Mouse (Mus musculus): Measurements from ENCODE around the gene Lmbr1. TPM values are rescaled to one million over a fixed set of nuclear protein-coding genes. Genes with fewer than 3 reads are reported as not detected.
A peak's percentile ranks its signal among the peaks of the same experiment; 100 is the strongest.

Gene Lmbr1
- polyA plus RNA-seq, 1 experiment from 2014 or later, result 13.9 TPM

DNA sequence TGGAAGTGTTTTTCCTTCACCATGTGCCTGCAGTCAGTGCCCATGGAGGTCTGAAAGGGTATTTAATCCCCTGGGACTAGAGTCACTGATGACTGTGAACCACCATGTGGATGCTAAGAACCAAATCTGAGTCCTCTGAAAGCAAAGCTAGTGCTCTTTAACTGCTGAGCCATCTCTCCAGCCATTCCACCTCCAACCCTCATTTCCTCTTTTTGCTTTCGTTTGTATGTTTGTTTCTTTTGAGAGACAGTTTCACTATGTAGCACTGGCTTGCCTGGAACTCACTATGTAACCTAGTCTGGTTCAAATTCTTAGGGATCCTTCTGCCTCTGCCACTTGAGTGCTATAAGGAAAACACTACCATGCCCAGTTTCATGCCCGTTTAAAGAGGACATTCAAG is 147.7 kb downstream of the Lmbr1 start:
- Histone ChIP-seq H3K4me2 (no peak overlapping the region), H3K9me3 (ENCODE audit: control insufficient read depth, low read length) (no peaks in the 10 kb centered on the region), H3K27me3 (ENCODE audit: control insufficient read depth, insufficient read depth, low read length) (no peaks in the 10 kb centered on the region), H3K4me3 (ENCODE audit: low read depth, low read length) (no peak overlapping the region), H3K4me1 (ENCODE audit: control insufficient read depth, insufficient read depth, low read length) (no peaks in the 10 kb centered on the region), H3K9ac (ENCODE audit: low read length) (no peak overlapping the region), H3K36me3 (ENCODE audit: control insufficient read depth, insufficient read depth, low read length) (no peaks in the 10 kb centered on the region), H3K27ac (ENCODE audit: low read depth, low read length) (no peak overlapping the region)
- ATAC-seq (ENCODE audit: low FRiP score) (no peak), DNase-seq (ENCODE audit: low spot score, missing footprints) (no peak)
- 86% methylated on average over 2 of the region's 2 CpGs for WGBS

DNA sequence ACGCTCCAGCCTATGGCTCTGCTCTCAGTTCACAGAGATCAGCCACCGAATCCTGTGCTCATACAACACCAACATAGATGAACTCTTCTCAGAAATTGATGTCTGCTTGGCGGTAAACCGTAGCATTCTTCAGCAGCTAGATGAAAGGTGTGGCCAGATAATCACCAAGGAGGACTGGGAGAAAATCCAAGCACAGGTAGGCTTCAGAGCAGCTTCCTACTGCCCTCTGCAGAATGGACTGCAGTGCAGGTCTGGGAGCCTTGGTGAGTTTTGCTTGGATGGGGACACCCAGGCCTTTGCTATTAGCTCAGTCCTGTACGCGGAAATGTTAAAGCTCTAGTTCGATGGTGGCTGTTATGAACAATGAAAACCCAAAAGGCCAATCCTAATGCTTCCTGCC is 154.1 kb downstream of the Lmbr1 start:
- no peaks in the 10 kb centered on the region for H3K27me3 ChIP-seq (ENCODE audit: control insufficient read depth, insufficient read depth, low read length)
- no peaks in the 10 kb centered on the region for H3K4me1 ChIP-seq (ENCODE audit: control insufficient read depth, insufficient read depth, low read length)
- no peak for DNase-seq (ENCODE audit: low spot score, missing footprints)
- ATAC-seq (ENCODE audit: low FRiP score), result no peak
- 89% methylated on average over 7 of the region's 7 CpGs for WGBS
- H3K4me2 ChIP-seq, result no peak overlapping the region
- no peak overlapping the region for H3K9ac ChIP-seq (ENCODE audit: low read length)
- no peak overlapping the region for H3K4me3 ChIP-seq (ENCODE audit: low read depth, low read length)
- no peaks in the 10 kb centered on the region for H3K9me3 ChIP-seq (ENCODE audit: control insufficient read depth, low read length)
- H3K27ac ChIP-seq (ENCODE audit: low read depth, low read length), result no peak overlapping the region
- no peaks in the 10 kb centered on the region for H3K36me3 ChIP-seq (ENCODE audit: control insufficient read depth, insufficient read depth, low read length)

DNA sequence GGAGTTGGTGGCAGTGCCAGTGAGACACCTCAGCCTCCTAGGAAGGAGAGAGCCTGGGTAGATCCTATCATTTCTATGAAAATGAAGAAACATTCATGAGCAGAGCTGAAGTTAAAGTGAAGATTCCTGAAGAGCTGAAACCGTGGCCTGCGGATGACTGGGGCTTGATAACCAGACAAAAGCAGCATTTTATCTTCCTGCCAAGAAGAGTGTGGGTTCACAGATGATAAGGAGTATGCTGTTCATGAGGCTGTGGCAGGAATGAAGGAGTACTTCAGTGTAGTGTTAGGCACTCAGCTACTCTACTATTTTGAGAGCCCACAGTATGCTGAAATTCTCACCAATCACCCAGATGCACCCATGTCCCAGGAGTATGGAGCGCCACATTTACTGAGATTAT is 160.2 kb downstream of the Lmbr1 start:
- H3K27me3 ChIP-seq (ENCODE audit: control insufficient read depth, insufficient read depth, low read length), result no peaks in the 10 kb centered on the region
- DNase-seq (ENCODE audit: low spot score, missing footprints) (no peak), ATAC-seq (ENCODE audit: low FRiP score) (no peak)
- H3K9me3 ChIP-seq (ENCODE audit: control insufficient read depth, low read length), result no peaks in the 10 kb centered on the region
- no peaks in the 10 kb centered on the region for H3K4me1 ChIP-seq (ENCODE audit: control insufficient read depth, insufficient read depth, low read length)
- H3K27ac ChIP-seq (ENCODE audit: low read depth, low read length), result no peak overlapping the region
- no peaks in the 10 kb centered on the region for H3K36me3 ChIP-seq (ENCODE audit: control insufficient read depth, insufficient read depth, low read length)
- no peak overlapping the region for H3K9ac ChIP-seq (ENCODE audit: low read length)
- 93% methylated on average over 3 of the region's 3 CpGs for WGBS
- no peak overlapping the region for H3K4me2 ChIP-seq
- no peak overlapping the region for H3K4me3 ChIP-seq (ENCODE audit: low read depth, low read length)

DNA sequence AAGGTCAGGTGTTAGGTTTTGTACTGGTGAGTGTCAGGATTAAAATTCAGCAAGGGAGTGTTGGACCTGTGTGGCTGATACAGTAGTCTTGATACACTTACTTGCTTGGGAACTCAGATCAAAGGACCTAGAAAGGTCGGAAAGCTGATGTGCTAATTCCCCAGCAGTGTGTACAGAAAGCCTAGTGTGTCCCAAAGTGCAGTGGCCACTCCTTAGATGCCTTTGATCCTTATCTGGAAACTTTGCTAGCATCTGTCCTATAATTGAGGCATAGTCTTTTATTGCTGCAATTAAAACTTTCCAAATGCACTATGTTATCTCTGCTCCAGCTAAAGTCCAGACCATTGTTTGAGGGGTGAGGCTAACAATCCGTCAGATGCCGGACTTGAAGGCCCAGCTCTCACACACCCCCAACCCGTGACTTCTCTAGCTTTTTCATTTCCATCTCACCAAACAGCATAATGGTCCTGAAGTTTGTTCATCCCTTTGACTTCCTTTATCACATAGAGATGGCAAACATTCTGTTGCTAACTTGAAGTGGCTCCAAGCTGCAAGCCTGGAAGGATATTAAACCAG is 166.1 kb downstream of the Lmbr1 start:
- DNase-seq (ENCODE audit: low spot score, missing footprints), result no peak
- no peaks in the 10 kb centered on the region for H3K4me1 ChIP-seq (ENCODE audit: control insufficient read depth, insufficient read depth, low read length)
- H3K9me3 ChIP-seq (ENCODE audit: control insufficient read depth, low read length), result no peaks in the 10 kb centered on the region
- 69% methylated on average over 4 of the region's 4 CpGs for WGBS
- no peak overlapping the region for H3K4me2 ChIP-seq
- no peaks in the 10 kb centered on the region for H3K27me3 ChIP-seq (ENCODE audit: control insufficient read depth, insufficient read depth, low read length)
- H3K27ac ChIP-seq (ENCODE audit: low read depth, low read length), result no peak overlapping the region
- no peak overlapping the region for H3K4me3 ChIP-seq (ENCODE audit: low read depth, low read length)
- no peak for ATAC-seq (ENCODE audit: low FRiP score)
- no peaks in the 10 kb centered on the region for H3K36me3 ChIP-seq (ENCODE audit: control insufficient read depth, insufficient read depth, low read length)
- no peak overlapping the region for H3K9ac ChIP-seq (ENCODE audit: low read length)

DNA sequence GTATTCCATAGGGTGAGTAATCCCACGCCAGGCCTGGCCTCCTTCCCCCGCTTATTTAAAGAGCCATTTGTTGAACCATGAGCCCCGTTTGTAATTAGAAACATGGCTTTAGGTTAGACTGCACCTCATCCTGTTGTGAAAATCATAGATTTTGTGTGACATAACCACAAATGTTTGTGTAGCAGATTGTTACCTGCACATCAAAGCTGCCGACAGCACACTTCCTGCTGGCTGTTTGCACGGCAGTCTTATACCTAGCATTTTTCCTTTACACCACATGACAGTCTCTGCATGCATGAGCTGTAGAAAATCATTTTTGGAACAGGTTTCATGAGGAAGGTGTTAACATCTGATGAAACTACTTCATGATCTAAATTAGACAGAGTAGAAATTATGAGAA is 172.5 kb downstream of the Lmbr1 start:
- no peaks in the 10 kb centered on the region for H3K36me3 ChIP-seq (ENCODE audit: control insufficient read depth, insufficient read depth, low read length)
- no peak for ATAC-seq (ENCODE audit: low FRiP score)
- no peak for DNase-seq (ENCODE audit: low spot score, missing footprints)
- no peak overlapping the region for H3K4me2 ChIP-seq
- H3K27me3 ChIP-seq (ENCODE audit: control insufficient read depth, insufficient read depth, low read length), result no peaks in the 10 kb centered on the region
- H3K9ac ChIP-seq (ENCODE audit: low read length), result no peak overlapping the region
- no peaks in the 10 kb centered on the region for H3K4me1 ChIP-seq (ENCODE audit: control insufficient read depth, insufficient read depth, low read length)
- WGBS, result 88% methylated on average over 5 of the region's 5 CpGs
- H3K4me3 ChIP-seq (ENCODE audit: low read depth, low read length), result no peak overlapping the region
- H3K9me3 ChIP-seq (ENCODE audit: control insufficient read depth, low read length), result no peaks in the 10 kb centered on the region
- no peak overlapping the region for H3K27ac ChIP-seq (ENCODE audit: low read depth, low read length)

DNA sequence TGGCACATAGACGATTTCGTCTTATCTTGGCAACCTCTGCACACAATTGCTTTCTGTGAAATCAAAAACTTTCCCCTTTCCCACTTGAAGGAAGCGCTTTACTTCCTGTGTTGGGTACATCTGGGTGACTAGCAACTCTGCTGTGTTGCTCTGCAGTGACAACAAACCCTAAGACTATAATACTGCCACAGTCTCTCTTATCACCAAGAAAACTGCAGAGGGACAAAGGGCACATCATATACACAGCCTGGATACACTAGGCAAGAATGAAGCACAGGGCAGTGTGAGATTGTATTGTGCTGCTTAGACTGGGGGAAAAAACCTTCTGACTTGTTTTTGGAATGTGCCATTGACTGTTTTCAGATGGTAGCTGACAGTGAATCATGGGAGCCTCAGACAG is 178.3 kb downstream of the Lmbr1 start:
- no peak for ATAC-seq (ENCODE audit: low FRiP score)
- H3K4me2 ChIP-seq, result no peak overlapping the region
- H3K27me3 ChIP-seq (ENCODE audit: control insufficient read depth, insufficient read depth, low read length), result no peaks in the 10 kb centered on the region
- no peak overlapping the region for H3K9ac ChIP-seq (ENCODE audit: low read length)
- WGBS, result 86% methylated on average over 3 of the region's 3 CpGs
- H3K27ac ChIP-seq (ENCODE audit: low read depth, low read length), result no peak overlapping the region
- no peaks in the 10 kb centered on the region for H3K9me3 ChIP-seq (ENCODE audit: control insufficient read depth, low read length)
- peak; percentile 73 for DNase-seq (ENCODE audit: low spot score, missing footprints)
- no peak overlapping the region for H3K4me3 ChIP-seq (ENCODE audit: low read depth, low read length)
- no peaks in the 10 kb centered on the region; the same call in 1 of the 2 replicates for H3K4me1 ChIP-seq (ENCODE audit: control insufficient read depth, insufficient read depth, low read length)
- H3K36me3 ChIP-seq (ENCODE audit: control insufficient read depth, insufficient read depth, low read length), result no peaks in the 10 kb centered on the region

DNA sequence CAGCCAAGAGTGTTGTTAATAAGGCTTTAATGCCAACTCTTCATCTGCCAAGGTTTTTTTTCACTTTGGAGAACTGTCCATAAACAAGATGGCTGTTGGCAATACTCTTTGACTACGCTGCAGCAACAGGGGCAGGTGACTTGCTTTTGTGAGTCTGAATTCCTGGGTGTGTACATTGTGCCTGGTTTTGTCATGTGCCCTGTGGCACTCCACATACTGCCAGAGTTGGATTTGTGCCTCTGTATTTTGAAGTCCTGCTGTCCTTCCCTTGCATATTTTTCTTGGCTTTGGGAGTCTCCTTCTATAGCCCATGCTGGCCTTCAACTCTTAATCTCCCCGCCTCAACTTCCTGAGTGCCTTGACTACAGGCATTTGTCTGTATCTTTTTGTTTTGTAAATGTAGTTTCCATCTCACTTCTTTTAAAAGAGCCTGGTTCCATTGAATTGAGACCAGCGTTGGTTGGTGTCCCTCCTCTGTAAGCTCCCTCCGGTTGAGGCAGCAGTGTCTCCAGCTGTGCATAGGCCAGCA is 179.2 kb downstream of the Lmbr1 start:
- 54% methylated on average over 4 of the region's 4 CpGs for WGBS
- Histone ChIP-seq H3K4me1 (ENCODE audit: control insufficient read depth, insufficient read depth, low read length) (no peaks in the 10 kb centered on the region; the same call in 1 of the 2 replicates), H3K9ac (ENCODE audit: low read length) (no peak overlapping the region), H3K27ac (ENCODE audit: low read depth, low read length) (no peak overlapping the region), H3K4me2 (no peak overlapping the region), H3K9me3 (ENCODE audit: control insufficient read depth, low read length) (no peaks in the 10 kb centered on the region), H3K27me3 (ENCODE audit: control insufficient read depth, insufficient read depth, low read length) (no peaks in the 10 kb centered on the region), H3K4me3 (ENCODE audit: low read depth, low read length) (no peak overlapping the region), H3K36me3 (ENCODE audit: control insufficient read depth, insufficient read depth, low read length) (no peaks in the 10 kb centered on the region)
- DNase-seq (ENCODE audit: low spot score, missing footprints) (no peak), ATAC-seq (ENCODE audit: low FRiP score) (no peak)

DNA sequence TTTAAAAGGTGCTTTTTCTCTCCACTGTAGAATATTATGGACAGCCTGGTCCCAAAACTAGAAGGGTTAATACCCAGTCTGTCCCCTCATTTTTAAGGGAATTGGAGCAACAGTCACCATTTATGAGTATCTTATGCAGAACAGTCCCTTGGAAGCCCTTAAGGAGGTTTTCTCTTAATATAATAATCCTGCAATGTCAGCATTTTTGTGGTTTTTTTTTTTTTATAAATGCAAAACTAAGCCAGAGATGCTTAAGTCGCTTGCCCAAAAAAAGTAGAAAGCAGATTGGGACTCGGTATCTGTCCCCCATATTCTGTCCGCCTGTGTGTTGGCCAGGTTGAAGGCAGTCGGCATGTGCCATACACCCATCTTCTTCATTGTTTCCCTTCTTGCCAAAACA is 181.0 kb downstream of the Lmbr1 start:
- Histone ChIP-seq H3K27ac (ENCODE audit: low read depth, low read length) (no peak overlapping the region), H3K27me3 (ENCODE audit: control insufficient read depth, insufficient read depth, low read length) (no peaks in the 10 kb centered on the region), H3K9me3 (ENCODE audit: control insufficient read depth, low read length) (no peaks in the 10 kb centered on the region), H3K9ac (ENCODE audit: low read length) (no peak overlapping the region), H3K4me3 (ENCODE audit: low read depth, low read length) (no peak overlapping the region), H3K4me1 (ENCODE audit: control insufficient read depth, insufficient read depth, low read length) (no peaks in the 10 kb centered on the region; the same call in 1 of the 2 replicates), H3K4me2 (no peak overlapping the region), H3K36me3 (ENCODE audit: control insufficient read depth, insufficient read depth, low read length) (no peaks in the 10 kb centered on the region)
- ATAC-seq (ENCODE audit: low FRiP score) (no peak), DNase-seq (ENCODE audit: low spot score, missing footprints) (no peak)
- WGBS, result 88% methylated on average over 4 of the region's 4 CpGs

DNA sequence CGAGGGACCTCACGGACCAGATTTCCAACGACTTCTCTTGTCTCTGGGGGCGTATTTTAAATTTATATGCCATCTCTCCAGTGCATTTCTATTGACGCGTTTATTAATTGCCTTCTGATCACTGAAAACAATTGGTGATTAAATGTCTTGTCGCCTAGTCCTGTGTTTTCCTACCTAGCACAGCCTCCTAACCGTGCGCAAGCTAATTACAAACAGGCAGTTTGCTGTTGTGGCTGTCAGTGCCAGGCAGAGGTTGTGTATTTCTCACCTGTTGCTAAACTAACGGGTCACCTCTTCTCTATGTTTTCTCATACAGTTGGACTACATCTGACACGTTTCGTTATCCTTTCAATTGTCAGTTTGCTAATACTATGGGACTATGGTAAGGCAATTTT is 181.9 kb downstream of the Lmbr1 start:
- Histone ChIP-seq H3K27ac (ENCODE audit: low read depth, low read length) (no peak overlapping the region), H3K4me1 (ENCODE audit: control insufficient read depth, insufficient read depth, low read length) (no peaks in the 10 kb centered on the region; the same call in 1 of the 2 replicates), H3K9me3 (ENCODE audit: control insufficient read depth, low read length) (no peaks in the 10 kb centered on the region), H3K27me3 (ENCODE audit: control insufficient read depth, insufficient read depth, low read length) (no peaks in the 10 kb centered on the region), H3K9ac (ENCODE audit: low read length) (peak overlapping the region; percentile 83), H3K4me3 (ENCODE audit: low read depth, low read length) (peak overlapping the region; percentile 57), H3K4me2 (peak overlapping the region; percentile 75), H3K36me3 (ENCODE audit: control insufficient read depth, insufficient read depth, low read length) (no peaks in the 10 kb centered on the region)
- 14% methylated on average over 12 of the region's 12 CpGs for WGBS
- ATAC-seq (ENCODE audit: low FRiP score) (peak; percentile 30; the same call in 1 of the 2 replicates), DNase-seq (ENCODE audit: low spot score, missing footprints) (no peak)
